Mouse (Mus musculus): ENCODE results near the gene Mmp20. TPM values are rescaled to one million over a fixed set of nuclear protein-coding genes. Genes with fewer than 3 reads are reported as not detected.

Mmp20 gene
- polyA plus RNA-seq, 1 experiment from 2014 or later: not detected

DNA sequence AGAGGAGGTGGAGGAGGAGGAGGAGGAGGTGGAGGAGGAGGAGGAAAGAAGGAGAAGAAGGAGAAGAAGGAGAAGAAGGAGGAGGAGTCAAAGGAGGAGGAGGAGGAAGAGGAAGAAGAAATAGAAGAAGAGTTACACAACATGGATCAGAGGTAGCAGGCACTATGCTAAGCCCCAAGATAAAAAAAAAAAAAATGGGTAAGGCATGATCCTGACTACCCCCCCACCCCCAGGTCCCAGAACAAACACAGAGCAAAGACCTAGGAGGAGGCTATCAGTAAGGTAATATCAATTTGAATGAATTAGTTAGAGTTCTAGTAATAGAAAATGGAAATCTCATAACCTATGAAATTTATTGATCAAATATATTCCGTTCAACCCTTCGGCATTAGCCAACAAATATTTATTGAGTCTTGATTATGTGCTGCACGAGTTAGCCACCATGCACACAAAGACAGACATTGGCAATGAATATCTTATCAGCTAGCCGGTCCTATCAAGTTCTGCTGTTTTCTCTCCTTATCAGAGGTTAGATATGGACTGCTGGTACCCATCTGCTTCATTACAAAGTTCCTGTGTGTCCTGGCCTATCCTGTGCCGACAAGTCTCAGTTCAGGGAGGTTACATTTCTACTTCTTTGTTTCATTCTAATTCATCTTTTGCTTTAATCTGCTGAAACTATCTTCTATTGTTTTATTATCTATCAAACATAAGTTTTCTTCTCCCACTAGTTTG, 24.5 kb downstream of the Mmp20 start:
- Histone ChIP-seq H3K9ac (no peak overlapping the region), H3K36me3 (replicated peaks) (no peaks in the 10 kb centered on the region), H3K9me3 (no peaks in the 10 kb centered on the region), H3K4me3 (replicated peaks) (no peak overlapping the region), H3K27ac (no peak overlapping the region), H3K27me3 (no peaks in the 10 kb centered on the region), H3K4me2 (no peak overlapping the region), H3K4me1 (no peaks in the 10 kb centered on the region)
- no peak for ATAC-seq (ENCODE audit: low FRiP score)
- 89% methylated on average over 5 of the region's 5 CpGs for WGBS

DNA sequence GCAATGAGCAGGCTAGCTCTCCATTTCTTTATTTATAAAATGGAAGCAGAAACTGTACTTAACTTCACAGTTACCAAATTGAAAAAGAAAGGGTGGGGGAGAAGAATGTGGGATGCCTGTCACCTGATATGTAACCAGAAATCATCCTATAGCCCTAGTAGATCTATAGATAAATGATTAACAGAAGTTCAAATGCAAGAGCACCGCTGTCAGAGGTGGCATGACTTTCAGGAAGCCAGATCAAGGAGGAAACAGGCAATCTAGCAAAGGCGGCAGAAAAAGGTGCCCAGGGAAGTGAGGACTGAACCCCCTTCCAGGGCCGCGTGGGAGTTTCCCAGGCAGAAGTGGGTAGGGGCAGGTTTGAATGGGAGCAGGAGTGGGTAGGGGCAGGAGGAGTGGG, 29.9 kb downstream of the Mmp20 start:
- Histone ChIP-seq H3K9me3 (no peaks in the 10 kb centered on the region), H3K9ac (no peak overlapping the region), H3K27ac (no peak overlapping the region), H3K4me3 (replicated peaks) (no peak overlapping the region), H3K4me1 (no peaks in the 10 kb centered on the region), H3K4me2 (no peak overlapping the region), H3K27me3 (no peaks in the 10 kb centered on the region), H3K36me3 (replicated peaks) (no peaks in the 10 kb centered on the region)
- ATAC-seq (ENCODE audit: low FRiP score): no peak
- WGBS: 87% methylated on average over 4 of the region's 4 CpGs

- WGBS: 46% methylated on average over 6 of the region's 6 CpGs
- H3K4me2 ChIP-seq: no peak overlapping the region
- H3K4me3 ChIP-seq (replicated peaks): no peak overlapping the region
- H3K36me3 ChIP-seq (replicated peaks): no peaks in the 10 kb centered on the region
- H3K27ac ChIP-seq: no peak overlapping the region
- no peaks in the 10 kb centered on the region for H3K9me3 ChIP-seq
- H3K9ac ChIP-seq: no peak overlapping the region
- no peaks in the 10 kb centered on the region for H3K4me1 ChIP-seq
- ATAC-seq (ENCODE audit: low FRiP score): 0 out of 2 replicates have a peak, but pooled peaks have one; percentile 39
- no peaks in the 10 kb centered on the region for H3K27me3 ChIP-seq
Observed at GRCm38 (mm10) chr9:7659469-7660020, 31.5 kb downstream of the Mmp20 start.

GRCm38 (mm10) chr9:7661371-7661770, 33.3 kb downstream of the Mmp20 start:
- WGBS: 100% methylated on average over 1 of the region's 1 CpGs
- Histone ChIP-seq H3K4me3 (replicated peaks) (no peak overlapping the region), H3K4me2 (no peak overlapping the region), H3K9me3 (no peaks in the 10 kb centered on the region), H3K27me3 (no peaks in the 10 kb centered on the region), H3K27ac (no peak overlapping the region), H3K9ac (no peak overlapping the region), H3K36me3 (replicated peaks) (no peaks in the 10 kb centered on the region), H3K4me1 (no peaks in the 10 kb centered on the region)
- no peak for ATAC-seq (ENCODE audit: low FRiP score)

GRCm38 (mm10) chr9:7669674-7670073, 41.6 kb downstream of the Mmp20 start:
- Histone ChIP-seq H3K4me3 (replicated peaks) (no peak overlapping the region), H3K27ac (no peak overlapping the region), H3K9ac (no peak overlapping the region), H3K4me2 (no peak overlapping the region), H3K36me3 (replicated peaks) (no peaks in the 10 kb centered on the region), H3K27me3 (no peaks in the 10 kb centered on the region), H3K4me1 (no peaks in the 10 kb centered on the region), H3K9me3 (no peaks in the 10 kb centered on the region)
- no peak for ATAC-seq (ENCODE audit: low FRiP score)
- 89% methylated on average over 1 of the region's 1 CpGs for WGBS

DNA sequence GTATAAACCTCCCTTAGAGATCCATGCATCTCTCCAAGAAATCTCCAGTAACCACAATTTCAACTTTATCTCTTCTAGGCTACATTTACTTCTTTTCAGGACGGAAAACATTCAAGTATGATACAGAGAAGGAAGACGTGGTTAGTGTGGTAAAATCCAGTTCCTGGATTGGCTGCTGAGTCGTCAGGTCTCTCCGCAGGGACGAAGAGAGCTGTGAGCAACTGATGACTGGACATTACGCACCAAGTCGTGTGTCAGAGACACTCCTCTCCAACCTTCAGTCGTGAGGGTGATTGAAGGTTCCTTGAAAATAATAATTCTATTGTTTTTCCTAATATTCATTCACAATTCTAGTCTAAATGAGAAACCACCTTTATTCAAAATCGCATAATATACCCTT, 45.0 kb downstream of the Mmp20 start:
- H3K4me2 ChIP-seq: no peak overlapping the region
- no peak overlapping the region for H3K27ac ChIP-seq
- no peaks in the 10 kb centered on the region for H3K4me1 ChIP-seq
- no peaks in the 10 kb centered on the region for H3K27me3 ChIP-seq
- H3K36me3 ChIP-seq (replicated peaks): no peaks in the 10 kb centered on the region
- ATAC-seq (ENCODE audit: low FRiP score): no peak
- WGBS: 85% methylated on average over 9 of the region's 9 CpGs
- no peak overlapping the region for H3K4me3 ChIP-seq (replicated peaks)
- H3K9me3 ChIP-seq: no peaks in the 10 kb centered on the region
- H3K9ac ChIP-seq: no peak overlapping the region

DNA sequence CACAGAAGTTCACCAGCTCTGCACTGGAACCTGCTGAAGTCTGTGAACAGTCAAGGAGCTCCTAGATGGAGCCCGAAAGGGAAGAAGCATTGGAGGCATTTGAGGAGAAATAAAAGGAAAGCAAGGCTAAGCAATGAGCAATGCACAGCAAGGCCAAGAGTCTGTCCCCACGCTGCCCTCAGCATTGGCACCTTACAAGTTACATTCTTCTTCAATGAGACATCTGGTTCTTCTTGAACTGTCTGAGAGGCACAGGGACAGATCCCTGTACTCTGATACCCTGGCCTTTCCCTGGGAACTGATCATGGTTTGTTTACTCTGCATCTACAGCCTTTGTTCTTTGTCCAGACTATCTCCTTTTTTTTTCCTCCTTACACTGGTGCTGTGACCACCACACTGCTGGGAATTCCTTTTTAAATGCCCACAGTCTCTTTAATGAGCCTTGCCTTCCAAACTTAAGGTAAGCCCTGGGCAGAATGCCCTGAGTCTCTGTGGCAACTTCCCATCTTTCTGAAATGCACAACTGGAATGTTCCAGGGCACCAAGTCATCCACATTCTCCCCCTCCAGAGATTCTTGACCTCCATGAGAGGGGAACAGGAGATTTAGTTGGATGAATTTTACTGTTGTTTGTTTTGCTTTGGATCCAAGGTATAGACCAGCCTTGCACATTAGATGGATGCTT, 50.3 kb downstream of the Mmp20 start:
- WGBS: 91% methylated on average over 2 of the region's 2 CpGs
- no peaks in the 10 kb centered on the region for H3K4me1 ChIP-seq
- no peaks in the 10 kb centered on the region for H3K36me3 ChIP-seq (replicated peaks)
- H3K27me3 ChIP-seq: no peaks in the 10 kb centered on the region
- no peak overlapping the region for H3K4me2 ChIP-seq
- no peak overlapping the region for H3K9ac ChIP-seq
- no peak overlapping the region for H3K27ac ChIP-seq
- ATAC-seq (ENCODE audit: low FRiP score): no peak
- H3K9me3 ChIP-seq: no peaks in the 10 kb centered on the region
- no peak overlapping the region for H3K4me3 ChIP-seq (replicated peaks)

DNA sequence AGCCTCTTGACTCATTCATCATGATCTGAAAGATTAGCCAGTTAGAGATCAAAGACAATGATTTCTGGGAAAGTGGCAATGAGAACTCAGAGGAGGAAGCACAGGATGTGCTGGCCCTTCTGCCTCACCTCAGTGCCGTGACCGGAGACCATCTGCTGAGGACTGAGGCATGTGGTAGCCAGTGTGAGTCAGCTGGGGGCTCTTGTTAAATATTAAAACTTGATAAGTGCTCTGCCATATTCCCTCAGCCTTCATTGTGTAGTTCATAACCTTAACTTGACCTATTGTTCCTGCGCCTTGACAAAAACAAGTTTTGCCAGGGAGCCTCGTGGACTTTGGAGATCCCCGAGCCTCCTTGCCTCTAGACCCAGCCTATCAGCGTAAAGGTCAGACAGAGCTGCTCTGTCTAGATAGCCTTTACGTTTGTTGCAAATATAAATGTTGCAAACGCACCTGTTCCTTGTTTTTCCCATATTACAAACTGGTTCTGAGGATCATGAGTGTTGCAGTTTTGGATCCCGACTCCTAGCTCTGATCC, 54.1 kb downstream of the Mmp20 start:
- H3K27me3 ChIP-seq: no peaks in the 10 kb centered on the region
- H3K27ac ChIP-seq: no peak overlapping the region
- H3K4me3 ChIP-seq (replicated peaks): no peak overlapping the region
- ATAC-seq (ENCODE audit: low FRiP score): no peak
- no peaks in the 10 kb centered on the region for H3K36me3 ChIP-seq (replicated peaks)
- no peaks in the 10 kb centered on the region for H3K9me3 ChIP-seq
- no peak overlapping the region for H3K4me2 ChIP-seq
- H3K9ac ChIP-seq: no peak overlapping the region
- 92% methylated on average over 9 of the region's 9 CpGs for WGBS
- H3K4me1 ChIP-seq: no peaks in the 10 kb centered on the region

DNA sequence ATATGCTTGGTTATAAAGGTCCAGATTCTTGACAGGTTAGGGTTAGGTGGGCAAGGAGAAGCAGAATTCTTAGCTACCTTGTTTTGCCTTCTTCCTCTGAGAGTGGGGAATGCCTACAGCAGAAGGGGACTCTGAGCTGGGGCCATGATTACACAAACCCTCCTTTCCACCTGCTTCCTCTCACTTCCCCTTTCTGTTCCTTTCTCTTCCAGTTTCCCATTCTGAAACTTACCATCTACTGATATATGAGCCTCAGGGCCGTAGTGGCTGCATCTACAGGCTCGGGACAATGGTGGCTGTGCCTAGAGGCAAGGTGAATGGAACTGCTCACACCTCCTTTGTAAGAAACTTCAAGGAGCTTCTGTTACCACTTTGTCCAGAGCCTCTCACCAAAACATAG, 58.0 kb downstream of the Mmp20 start:
- H3K4me3 ChIP-seq (replicated peaks): no peak overlapping the region
- no peak overlapping the region for H3K9ac ChIP-seq
- H3K27me3 ChIP-seq: no peaks in the 10 kb centered on the region
- ATAC-seq (ENCODE audit: low FRiP score): no peak
- no peaks in the 10 kb centered on the region for H3K36me3 ChIP-seq (replicated peaks)
- 76% methylated on average over 2 of the region's 2 CpGs for WGBS
- no peak overlapping the region for H3K4me2 ChIP-seq
- H3K4me1 ChIP-seq: no peaks in the 10 kb centered on the region
- no peaks in the 10 kb centered on the region for H3K9me3 ChIP-seq
- H3K27ac ChIP-seq: no peak overlapping the region

- no peak overlapping the region for H3K9ac ChIP-seq
- H3K4me2 ChIP-seq: no peak overlapping the region
- no peak overlapping the region for H3K4me3 ChIP-seq (replicated peaks)
- no peaks in the 10 kb centered on the region for H3K9me3 ChIP-seq
- no peaks in the 10 kb centered on the region for H3K27me3 ChIP-seq
- 55% methylated on average over 6 of the region's 6 CpGs for WGBS
- H3K4me1 ChIP-seq: no peaks in the 10 kb centered on the region
- ATAC-seq (ENCODE audit: low FRiP score): no peak
- H3K27ac ChIP-seq: no peak overlapping the region
- no peaks in the 10 kb centered on the region for H3K36me3 ChIP-seq (replicated peaks)
Observed at GRCm38 (mm10) chr9:7689799-7690198, 61.8 kb downstream of the Mmp20 start.

GRCm38 (mm10) chr9:7691790-7692189, 63.8 kb downstream of the Mmp20 start, which contains the start of gene Mmp7:
Gene Mmp7 (plus strand): TSS chr9:7692090.
- Histone ChIP-seq H3K27ac (no peak within 1 kb of the TSS), H3K36me3 (replicated peaks) (no peaks in the 10 kb centered on the region), H3K4me1 (no peaks in the 10 kb centered on the region), H3K4me2 (no peak within 1 kb of the TSS), H3K9ac (no peak within 1 kb of the TSS), H3K9me3 (no peaks in the 10 kb centered on the region), H3K4me3 (replicated peaks) (no peak within 1 kb of the TSS), H3K27me3 (no peaks in the 10 kb centered on the region)
- 70% methylated on average over 1 of the region's 1 CpGs for WGBS
- ATAC-seq (ENCODE audit: low FRiP score): no peak

GRCm38 (mm10) chr9:7693961-7694360, 65.9 kb downstream of the Mmp20 start:
- ATAC-seq (ENCODE audit: low FRiP score): no peak
- WGBS: 90% methylated on average over 3 of the region's 3 CpGs
- Histone ChIP-seq H3K4me2 (no peak overlapping the region), H3K9me3 (no peaks in the 10 kb centered on the region), H3K9ac (no peak overlapping the region), H3K27me3 (no peaks in the 10 kb centered on the region), H3K4me1 (no peaks in the 10 kb centered on the region), H3K4me3 (replicated peaks) (no peak overlapping the region), H3K36me3 (replicated peaks) (no peaks in the 10 kb centered on the region), H3K27ac (no peak overlapping the region)

Measured in forebrain, embryonic 12.5 days (tissue).